In genomic region chr17:33669681-33670080, GRCm38 (mm10) we compare ENCODE assay signal across 24 mouse cellular contexts. TPM values are rescaled to one million over a fixed set of nuclear protein-coding genes. Genes with fewer than 3 reads are reported as not detected.
DNase-seq lines count a peak whose midpoint lies in the region; ATAC-seq and TF ChIP-seq lines count a peak whose summit lies in the region.
"Had no signal": no experiment of that assay in that cellular context is flagged by ENCODE, and none has a peak within 500 bp of the region (broad histone marks: within the 10 kb centered on the region; RNA-seq: fewer than 3 reads in every experiment).

No protein-coding gene starts in this region.

- intact Hi-C loops in gastrocnemius, postnatal 36 days (cut with DNase I) = no loop called here

- 78% methylated on average over 3 of the region's 3 CpGs for WGBS in forebrain, embryonic 14.5 days
- 91% methylated on average over 3 of the region's 3 CpGs for WGBS in forebrain, embryonic 11.5 days

- H3K9ac ChIP-seq in forebrain, embryonic 14.5 days (ENCODE audit: low read length) = no peak overlapping the region
- H3K9ac ChIP-seq in forebrain, embryonic 11.5 days (ENCODE audit: low read length) = no peak overlapping the region

- no peak overlapping the region for H3K4me3 ChIP-seq in forebrain, embryonic 14.5 days (ENCODE audit: low read depth, low read length)
- H3K4me3 ChIP-seq in forebrain, embryonic 11.5 days (ENCODE audit: low read depth, low read length) = no peak overlapping the region

- TF ChIP-seq POLR2A in brain, embryonic 14.5 days (IDR thresholded peaks at IDR 0.05; ENCODE audit: borderline replicate concordance, extremely low read depth, insufficient read depth, insufficient read length, poor library complexity, severe bottlenecking) = no peak

- H3K27ac ChIP-seq in forebrain, embryonic 14.5 days (ENCODE audit: low read depth, low read length) = no peak overlapping the region
- H3K27ac ChIP-seq in forebrain, embryonic 11.5 days (ENCODE audit: low read depth, low read length) = no peak overlapping the region

- peak; percentile 11 for DNase-seq in forebrain, embryonic 14.5 days (ENCODE audit: low spot score)
- DNase-seq in forebrain, embryonic 11.5 days (ENCODE audit: low spot score) = no peak
- peak; percentile 96 for DNase-seq in Muller cell, postnatal 12 days (ENCODE audit: inconsistent ontology term)
- DNase-seq in brain, embryonic 14.5 days (ENCODE audit: low read depth) = peak; percentile 39
- no peak for DNase-seq in spleen, adult 18-20 months
- DNase-seq in gastrocnemius, postnatal 36 days = no peak
- DNase-seq: adrenal gland, adult 2 months; adrenal gland, adult 8-10 months; adrenal gland, postnatal 10 days; adrenal gland, postnatal 14 days; adrenal gland, postnatal 25 days; adrenal gland, postnatal 36 days; B cell, adult 2 months; cerebellum, adult 11 months; cerebellum, adult 11-12 months; cerebellum, adult 18-20 months; cerebellum, adult 2 months; cerebellum, adult 8-10 months had no signal

- H3K4me2 ChIP-seq in forebrain, embryonic 14.5 days (ENCODE audit: low read length) = no peak overlapping the region
- H3K4me2 ChIP-seq in forebrain, embryonic 11.5 days (ENCODE audit: low read depth, low read length, severe bottlenecking) = no peak overlapping the region

- H3K36me3 ChIP-seq in forebrain, embryonic 14.5 days (ENCODE audit: control insufficient read depth, insufficient read depth, low read length) = peaks cover 43% of the 10 kb centered on the region
- H3K36me3 ChIP-seq in forebrain, embryonic 11.5 days (ENCODE audit: control insufficient read depth, insufficient read depth, low read length) = peaks cover 4% of the 10 kb centered on the region

- no peaks in the 10 kb centered on the region for H3K4me1 ChIP-seq in forebrain, embryonic 14.5 days (ENCODE audit: control insufficient read depth, insufficient read depth, low read length)
- H3K4me1 ChIP-seq in forebrain, embryonic 11.5 days (replicated peaks; ENCODE audit: control insufficient read depth, insufficient read depth, low read length) = no peaks in the 10 kb centered on the region

- TF ChIP-seq CTCF in brain, embryonic 14.5 days (IDR thresholded peaks at IDR 0.05; ENCODE audit: borderline replicate concordance, extremely low read depth, insufficient read depth, insufficient read length) = no peak

- H3K27me3 ChIP-seq in forebrain, embryonic 14.5 days (replicated peaks; ENCODE audit: control insufficient read depth, insufficient read depth, low read length) = no peaks in the 10 kb centered on the region
- H3K27me3 ChIP-seq in forebrain, embryonic 11.5 days (ENCODE audit: control insufficient read depth, insufficient read depth, low read length) = no peaks in the 10 kb centered on the region
- H3K27me3 ChIP-seq: CH12.LX, Patski had no signal

- no peaks in the 10 kb centered on the region for H3K9me3 ChIP-seq in forebrain, embryonic 14.5 days (replicated peaks; ENCODE audit: control insufficient read depth, low read length)
- no peaks in the 10 kb centered on the region for H3K9me3 ChIP-seq in forebrain, embryonic 11.5 days (ENCODE audit: control insufficient read depth, low read length)
- H3K9me3 ChIP-seq: G1E had no signal

- no peak for ATAC-seq in forebrain, embryonic 14.5 days
- ATAC-seq in forebrain, embryonic 11.5 days (replicated peaks; ENCODE audit: low FRiP score) = no peak
- ATAC-seq: activated CD4-positive, CD25-positive, alpha-beta regulatory T cell, adult 4 months; CD4-positive, CD25-positive, alpha-beta regulatory T cell, adult 4 months; Patski had no signal

RNA-seq across cellular contexts. Expression of gene Hnrnpm, which starts 17.0 kb away (rescaled TPM):
- polyA plus RNA-seq in forebrain, embryonic 14.5 days (2014; fragmentation: Nextera tagmentation; extraction: Ambion mirVana) = 242 and 246 TPM in 2 replicates
- 574 and 590 TPM in 2 replicates for polyA plus RNA-seq in forebrain, embryonic 11.5 days (2014; fragmentation: Nextera tagmentation; extraction: Ambion mirVana)
- 206 and 243 TPM in 2 replicates for polyA plus RNA-seq in brain, embryonic 14.5 days (2012; rRNA removed)
- total RNA-seq in gastrocnemius, postnatal 36 days (2021) = 10 to 100 TPM; 57.9 to 64.7 TPM

RNA-seq across cellular contexts. Expression of gene Pram1, which starts 31.8 kb away (rescaled TPM):
- 0.21 and 0.36 TPM in 2 replicates for polyA plus RNA-seq in forebrain, embryonic 14.5 days (2014; fragmentation: Nextera tagmentation; extraction: Ambion mirVana)
- 0.61 and 1.2 TPM in 2 replicates for polyA plus RNA-seq in forebrain, embryonic 11.5 days (2014; fragmentation: Nextera tagmentation; extraction: Ambion mirVana)
- 0.76 and 0.82 TPM in 2 replicates for polyA plus RNA-seq in brain, embryonic 14.5 days (2012; rRNA removed)
- total RNA-seq in gastrocnemius, postnatal 36 days (2021) = not detected
- polyA plus RNA-seq: adrenal gland, adult 2 months; C2C12; G1E had no signal

RNA-seq across cellular contexts. Expression of gene Zfp414, which starts 40.8 kb away (rescaled TPM):
- 93.0 and 97.9 TPM in 2 replicates for polyA plus RNA-seq in forebrain, embryonic 14.5 days (2014; fragmentation: Nextera tagmentation; extraction: Ambion mirVana)
- polyA plus RNA-seq in forebrain, embryonic 11.5 days (2014; fragmentation: Nextera tagmentation; extraction: Ambion mirVana) = 71.8 and 85.4 TPM in 2 replicates
- 120 and 156 TPM in 2 replicates for polyA plus RNA-seq in brain, embryonic 14.5 days (2012; rRNA removed)
- 1 to 10 TPM; 6.6 to 7.8 TPM for total RNA-seq in gastrocnemius, postnatal 36 days (2021)

RNA-seq across cellular contexts. Expression of gene March2, which starts 48.8 kb away (rescaled TPM):
- polyA plus RNA-seq in forebrain, embryonic 14.5 days (2014; fragmentation: Nextera tagmentation; extraction: Ambion mirVana) = 63.9 TPM in 2 replicates
- polyA plus RNA-seq in forebrain, embryonic 11.5 days (2014; fragmentation: Nextera tagmentation; extraction: Ambion mirVana) = 39.3 and 40.1 TPM in 2 replicates
- 59.3 and 65.7 TPM in 2 replicates for polyA plus RNA-seq in brain, embryonic 14.5 days (2012; rRNA removed)
- total RNA-seq in gastrocnemius, postnatal 36 days (2021) = 10 to 100 TPM; 83.8 to 92.6 TPM

Comparison
In these comparisons a context has a peak if more than half of its experiments do, and no peak if none do; other contexts are left out.
1. DNase-seq: peak in forebrain, embryonic 14.5 days (single experiment), Muller cell, postnatal 12 days (single experiment) and brain, embryonic 14.5 days (single experiment); none in forebrain, embryonic 11.5 days (single experiment), spleen, adult 18-20 months (0 of 2) and gastrocnemius, postnatal 36 days (0 of 2).